Mouse (Mus musculus): ENCODE results near the gene Dcaf15. TPM values are rescaled to one million over a fixed set of nuclear protein-coding genes. Genes with fewer than 3 reads are reported as not detected.
A peak's percentile ranks its signal among the peaks of the same experiment; 100 is the strongest.

Dcaf15 gene
- 14.4 and 14.5 TPM in 2 replicates for polyA plus RNA-seq (2014; fragmentation: Nextera tagmentation; extraction: Ambion mirVana)

DNA sequence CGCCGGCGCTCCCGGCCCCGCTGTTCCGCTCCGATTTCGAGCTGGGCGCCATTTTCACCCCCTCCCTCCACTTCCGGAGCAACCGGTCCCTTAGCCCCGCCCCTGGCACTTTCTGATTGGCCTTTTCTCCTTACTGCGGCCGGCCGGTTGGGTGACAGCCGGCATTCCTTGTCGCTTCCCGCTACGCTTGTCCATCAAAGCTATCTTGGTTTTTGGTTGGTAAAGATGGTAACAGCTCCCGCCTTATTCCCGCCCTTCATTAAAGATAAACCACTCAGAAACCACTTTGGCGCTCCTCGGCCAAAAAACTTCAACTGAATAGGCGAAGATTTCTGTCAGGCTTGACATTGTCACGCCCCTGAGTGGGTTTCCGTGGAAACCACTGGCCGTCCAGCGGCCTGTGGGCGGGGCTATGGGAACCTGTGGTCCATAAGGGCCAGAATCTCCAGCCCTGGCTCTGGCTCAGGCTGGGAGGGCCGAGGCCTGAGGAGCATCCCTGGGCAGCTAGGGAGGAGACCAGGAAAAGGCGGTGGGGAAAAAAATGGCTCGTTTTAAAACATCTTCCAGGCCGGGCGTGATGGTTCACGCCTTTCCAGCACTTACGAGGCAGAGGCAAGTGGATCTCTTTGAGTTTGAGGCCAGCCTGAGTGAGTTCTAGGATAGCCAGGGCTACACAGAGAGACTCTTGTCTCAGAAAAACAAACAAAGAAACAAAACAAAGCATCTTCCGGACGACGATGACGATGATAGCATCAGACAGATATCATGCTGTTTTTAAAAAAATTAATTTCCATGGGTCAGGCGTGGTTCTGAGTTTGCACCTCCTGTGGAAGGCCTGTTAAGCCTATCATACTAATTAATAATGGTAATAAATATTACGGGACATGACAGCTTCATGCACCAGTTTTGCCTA lies at the start of gene Dcaf15:
Gene Dcaf15 (minus strand): TSS at position 72 of the 913 bp plus-strand sequence.
- peak within 1 kb of the TSS; percentile 70 for H3K4me3 ChIP-seq (ENCODE audit: low read depth, low read length)
- H3K4me1 ChIP-seq (replicated peaks; ENCODE audit: control insufficient read depth, insufficient read depth, low read length), result peaks cover 5% of the 10 kb centered on the region; the same call in 1 of the 2 replicates
- H3K27me3 ChIP-seq (ENCODE audit: control insufficient read depth, insufficient read depth, low read length), result no peaks in the 10 kb centered on the region
- peak within 1 kb of the TSS; percentile 83 for H3K4me2 ChIP-seq (ENCODE audit: low read depth, low read length, severe bottlenecking)
- H3K9ac ChIP-seq (ENCODE audit: low read length), result peak within 1 kb of the TSS; percentile 79
- DNase-seq (ENCODE audit: low spot score) (peak; percentile 98), ATAC-seq (replicated peaks; ENCODE audit: low FRiP score) (peak; percentile 96)
- no peaks in the 10 kb centered on the region; the same call in 1 of the 2 replicates for H3K9me3 ChIP-seq (ENCODE audit: control insufficient read depth, low read length)
- peak within 1 kb of the TSS; percentile 87 for H3K27ac ChIP-seq (ENCODE audit: low read depth, low read length)
- WGBS, result 7% methylated on average over 42 of the region's 42 CpGs
- H3K36me3 ChIP-seq (ENCODE audit: control insufficient read depth, insufficient read depth, low read length), result peaks cover 3% of the 10 kb centered on the region; the same call in 1 of the 2 replicates

GRCm38 (mm10) chr8:84149181-84149580 lies 44.6 kb upstream of the Dcaf15 start:
- ATAC-seq (replicated peaks; ENCODE audit: low FRiP score) (no peak), DNase-seq (ENCODE audit: low spot score) (no peak)
- WGBS, result 77% methylated on average over 3 of the region's 3 CpGs
- Histone ChIP-seq H3K4me3 (ENCODE audit: low read depth, low read length) (no peak overlapping the region), H3K27me3 (ENCODE audit: control insufficient read depth, insufficient read depth, low read length) (no peaks in the 10 kb centered on the region), H3K4me1 (replicated peaks; ENCODE audit: control insufficient read depth, insufficient read depth, low read length) (peaks cover 9% of the 10 kb centered on the region; the same call in 1 of the 2 replicates), H3K4me2 (ENCODE audit: low read depth, low read length, severe bottlenecking) (no peak overlapping the region), H3K9ac (ENCODE audit: low read length) (no peak overlapping the region), H3K9me3 (ENCODE audit: control insufficient read depth, low read length) (no peaks in the 10 kb centered on the region), H3K36me3 (ENCODE audit: control insufficient read depth, insufficient read depth, low read length) (no peaks in the 10 kb centered on the region), H3K27ac (ENCODE audit: low read depth, low read length) (no peak overlapping the region)

- Histone ChIP-seq H3K4me3 (ENCODE audit: low read depth, low read length) (no peak overlapping the region), H3K4me1 (replicated peaks; ENCODE audit: control insufficient read depth, insufficient read depth, low read length) (peaks cover 9% of the 10 kb centered on the region; the same call in 1 of the 2 replicates), H3K9ac (ENCODE audit: low read length) (no peak overlapping the region), H3K27me3 (ENCODE audit: control insufficient read depth, insufficient read depth, low read length) (no peaks in the 10 kb centered on the region), H3K27ac (ENCODE audit: low read depth, low read length) (no peak overlapping the region), H3K4me2 (ENCODE audit: low read depth, low read length, severe bottlenecking) (peak overlapping the region; percentile 85; the same call in 1 of the 2 replicates), H3K9me3 (ENCODE audit: control insufficient read depth, low read length) (no peaks in the 10 kb centered on the region), H3K36me3 (ENCODE audit: control insufficient read depth, insufficient read depth, low read length) (peaks cover 5% of the 10 kb centered on the region; the same call in 1 of the 2 replicates)
- WGBS, result 96% methylated on average over 5 of the region's 5 CpGs
- ATAC-seq (replicated peaks; ENCODE audit: low FRiP score) (0 out of 2 replicates have a peak, but pooled peaks have one; percentile 16), DNase-seq (ENCODE audit: low spot score) (no peak)
These were observed 43.9 kb upstream of the Dcaf15 start for GRCm38 (mm10) chr8:84148531-84148850.

- peak within 1 kb of the TSS; percentile 81 for H3K9ac ChIP-seq (ENCODE audit: low read length)
- H3K27ac ChIP-seq (ENCODE audit: low read depth, low read length), result no peak within 1 kb of the TSS
- peaks cover 8% of the 10 kb centered on the region for H3K36me3 ChIP-seq (ENCODE audit: control insufficient read depth, insufficient read depth, low read length)
- ATAC-seq (replicated peaks; ENCODE audit: low FRiP score) (peak; percentile 95), DNase-seq (ENCODE audit: low spot score) (peak; percentile 93)
- WGBS, result 17% methylated on average over 48 of the region's 49 CpGs
- H3K4me3 ChIP-seq (ENCODE audit: low read depth, low read length), result peak within 1 kb of the TSS; percentile 67
- no peaks in the 10 kb centered on the region for H3K9me3 ChIP-seq (ENCODE audit: control insufficient read depth, low read length)
- H3K4me1 ChIP-seq (replicated peaks; ENCODE audit: control insufficient read depth, insufficient read depth, low read length), result peaks cover 9% of the 10 kb centered on the region; the same call in 1 of the 2 replicates
- H3K4me2 ChIP-seq (ENCODE audit: low read depth, low read length, severe bottlenecking), result peak within 1 kb of the TSS; percentile 85
- no peaks in the 10 kb centered on the region for H3K27me3 ChIP-seq (ENCODE audit: control insufficient read depth, insufficient read depth, low read length)
These were observed 43.4 kb upstream of the Dcaf15 start, which contains the start of the genes Cc2d1a and 4930432K21Rik for GRCm38 (mm10) chr8:84147769-84148530. TSS of gene Cc2d1a (minus strand) at chr8:84147936. TSS of gene 4930432K21Rik (plus strand) at chr8:84148025.

GRCm38 (mm10) chr8:84147324-84147766 lies 42.8 kb upstream of the Dcaf15 start:
- peaks cover 8% of the 10 kb centered on the region for H3K36me3 ChIP-seq (ENCODE audit: control insufficient read depth, insufficient read depth, low read length)
- H3K4me3 ChIP-seq (ENCODE audit: low read depth, low read length), result peak overlapping the region; percentile 67
- WGBS, result 9% methylated on average over 14 of the region's 14 CpGs
- H3K4me2 ChIP-seq (ENCODE audit: low read depth, low read length, severe bottlenecking), result peak overlapping the region; percentile 85
- peak; percentile 81 for ATAC-seq (replicated peaks; ENCODE audit: low FRiP score)
- peak overlapping the region; percentile 81 for H3K9ac ChIP-seq (ENCODE audit: low read length)
- peaks cover 9% of the 10 kb centered on the region; the same call in 1 of the 2 replicates for H3K4me1 ChIP-seq (replicated peaks; ENCODE audit: control insufficient read depth, insufficient read depth, low read length)
- no peaks in the 10 kb centered on the region for H3K9me3 ChIP-seq (ENCODE audit: control insufficient read depth, low read length)
- H3K27ac ChIP-seq (ENCODE audit: low read depth, low read length), result no peak overlapping the region
- DNase-seq (ENCODE audit: low spot score), result no peak
- H3K27me3 ChIP-seq (ENCODE audit: control insufficient read depth, insufficient read depth, low read length), result no peaks in the 10 kb centered on the region

DNA sequence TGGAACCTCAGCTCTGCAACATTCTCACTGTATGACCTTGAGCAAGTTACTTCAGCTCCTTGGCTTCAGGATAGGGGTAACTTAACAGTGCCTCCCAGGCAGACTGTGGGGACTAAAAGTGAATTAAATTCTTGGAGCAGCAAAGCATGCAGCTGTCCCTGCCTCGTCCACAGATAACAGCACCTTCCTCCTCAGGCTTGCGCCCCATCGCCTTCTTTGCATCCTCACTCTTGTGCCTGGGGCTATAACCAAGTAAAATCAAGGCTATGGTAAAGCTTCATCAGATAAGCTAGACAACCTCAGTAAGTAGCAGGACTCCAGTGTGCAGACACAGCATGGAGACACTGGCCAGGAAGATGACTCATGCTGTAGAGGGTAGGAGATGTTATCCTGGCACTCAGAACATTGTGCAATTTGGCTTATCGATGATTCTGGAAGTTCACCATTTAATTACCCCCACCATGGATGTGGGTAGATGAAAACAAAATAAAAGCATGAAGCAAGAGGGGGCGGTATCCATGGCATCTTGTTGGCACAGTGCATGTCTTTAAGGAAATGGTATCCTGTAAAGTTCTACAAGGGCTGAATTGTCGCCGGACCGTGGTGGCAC lies 40.2 kb upstream of the Dcaf15 start:
- ATAC-seq (replicated peaks; ENCODE audit: low FRiP score) (no peak), DNase-seq (ENCODE audit: low spot score) (no peak)
- no peaks in the 10 kb centered on the region for H3K27me3 ChIP-seq (ENCODE audit: control insufficient read depth, insufficient read depth, low read length)
- peaks cover 14% of the 10 kb centered on the region for H3K36me3 ChIP-seq (ENCODE audit: control insufficient read depth, insufficient read depth, low read length)
- 96% methylated on average over 8 of the region's 8 CpGs for WGBS
- H3K4me3 ChIP-seq (ENCODE audit: low read depth, low read length), result no peak overlapping the region
- H3K4me2 ChIP-seq (ENCODE audit: low read depth, low read length, severe bottlenecking), result no peak overlapping the region
- H3K4me1 ChIP-seq (replicated peaks; ENCODE audit: control insufficient read depth, insufficient read depth, low read length), result peaks cover 9% of the 10 kb centered on the region; the same call in 1 of the 2 replicates
- no peak overlapping the region for H3K9ac ChIP-seq (ENCODE audit: low read length)
- H3K27ac ChIP-seq (ENCODE audit: low read depth, low read length), result no peak overlapping the region
- H3K9me3 ChIP-seq (ENCODE audit: control insufficient read depth, low read length), result no peaks in the 10 kb centered on the region

GRCm38 (mm10) chr8:84140838-84141237 lies 36.3 kb upstream of the Dcaf15 start:
- 88% methylated on average over 4 of the region's 4 CpGs for WGBS
- ATAC-seq (replicated peaks; ENCODE audit: low FRiP score), result no peak

GRCm38 (mm10) chr8:84137848-84138247 lies 33.3 kb upstream of the Dcaf15 start:
- H3K4me1 ChIP-seq (replicated peaks; ENCODE audit: control insufficient read depth, insufficient read depth, low read length), result no peaks in the 10 kb centered on the region
- DNase-seq (ENCODE audit: low spot score), result peak; percentile 34
- WGBS, result 94% methylated on average over 3 of the region's 3 CpGs
- no peak for ATAC-seq (replicated peaks; ENCODE audit: low FRiP score)
- no peak overlapping the region for H3K9ac ChIP-seq (ENCODE audit: low read length)
- H3K9me3 ChIP-seq (ENCODE audit: control insufficient read depth, low read length), result no peaks in the 10 kb centered on the region
- no peaks in the 10 kb centered on the region for H3K27me3 ChIP-seq (ENCODE audit: control insufficient read depth, insufficient read depth, low read length)
- H3K36me3 ChIP-seq (ENCODE audit: control insufficient read depth, insufficient read depth, low read length), result peaks cover 19% of the 10 kb centered on the region
- no peak overlapping the region for H3K27ac ChIP-seq (ENCODE audit: low read depth, low read length)
- H3K4me3 ChIP-seq (ENCODE audit: low read depth, low read length), result no peak overlapping the region
- H3K4me2 ChIP-seq (ENCODE audit: low read depth, low read length, severe bottlenecking), result no peak overlapping the region

More at GRCm38 (mm10) chr8:84140838-84141237, 36.3 kb upstream of the Dcaf15 start:
- Histone ChIP-seq H3K9ac (ENCODE audit: low read length) (no peak overlapping the region), H3K27ac (ENCODE audit: low read depth, low read length) (no peak overlapping the region), H3K27me3 (ENCODE audit: control insufficient read depth, insufficient read depth, low read length) (no peaks in the 10 kb centered on the region), H3K4me1 (replicated peaks; ENCODE audit: control insufficient read depth, insufficient read depth, low read length) (no peaks in the 10 kb centered on the region), H3K9me3 (ENCODE audit: control insufficient read depth, low read length) (no peaks in the 10 kb centered on the region), H3K4me3 (ENCODE audit: low read depth, low read length) (no peak overlapping the region), H3K36me3 (ENCODE audit: control insufficient read depth, insufficient read depth, low read length) (peaks cover 24% of the 10 kb centered on the region), H3K4me2 (ENCODE audit: low read depth, low read length, severe bottlenecking) (no peak overlapping the region)
- DNase-seq (ENCODE audit: low spot score), result peak; percentile 36
